In the genomic region with DNA sequence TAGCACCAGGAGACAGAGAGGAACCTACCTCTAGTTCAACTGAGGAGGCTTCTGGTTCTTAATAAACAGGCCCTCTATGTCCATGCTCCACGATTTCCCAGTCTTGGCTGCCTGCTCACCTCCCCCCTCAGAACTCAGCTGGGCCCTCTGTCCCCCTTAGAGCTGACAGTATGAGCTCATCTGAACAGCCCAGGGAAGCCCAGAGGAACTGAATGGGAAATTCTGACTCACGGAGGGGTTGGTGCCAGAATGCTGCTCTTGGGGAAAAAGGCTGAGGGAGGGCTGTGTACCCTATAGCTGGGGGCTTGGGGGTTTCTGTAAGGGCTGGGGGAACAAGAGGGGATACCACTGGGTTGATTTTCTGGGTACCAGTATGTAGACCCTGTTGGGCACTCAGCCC, we compare ENCODE assay signal across 11 mouse cellular contexts.
A peak's percentile ranks its signal among the peaks of the same experiment; 100 is the strongest.
DNase-seq lines count a peak whose midpoint lies in the region; ATAC-seq and TF ChIP-seq lines count a peak whose summit lies in the region.
"Had no signal": no experiment of that assay in that cellular context is flagged by ENCODE, and none has a peak within 500 bp of the region (broad histone marks: within the 10 kb centered on the region; RNA-seq: fewer than 3 reads in every experiment).

No protein-coding gene starts in this region.

- TF ChIP-seq CTCF in gastrocnemius, adult 2 months (IDR thresholded peaks at IDR 0.05) = no peak
- no peak for TF ChIP-seq CTCF in midbrain, postnatal 0 days (IDR thresholded peaks at IDR 0.05)

- peak; percentile 36; the same call in 1 of the 2 replicates for ATAC-seq in intestine, embryonic 16.5 days
- no peak for ATAC-seq in midbrain, postnatal 0 days (ENCODE audit: low FRiP score)

- peak; percentile 65 for DNase-seq in gastrocnemius, adult 2 months
- DNase-seq in gastrocnemius, postnatal 4 days (ENCODE audit: low spot score in 2 of 2) = no peak
- peak; percentile 8 for DNase-seq in 416B (ENCODE audit: low read depth)
- peak; percentile 55 for DNase-seq in gastrocnemius, postnatal 25 days
- DNase-seq in midbrain, postnatal 0 days (ENCODE audit: low spot score) = no peak
- DNase-seq in layer of hippocampus, postnatal 14 days (ENCODE audit: low spot score in 2 of 2) = no peak
- no peak for DNase-seq in cerebellum, adult 18-20 months

- peak overlapping the region; percentile 77 for H3K27ac ChIP-seq in gastrocnemius, adult 2 months
- H3K27ac ChIP-seq in intestine, embryonic 16.5 days (ENCODE audit: low read length) = peak overlapping the region; percentile 82
- no peak overlapping the region for H3K27ac ChIP-seq in midbrain, postnatal 0 days (ENCODE audit: low read depth, low read length)
- H3K27ac ChIP-seq: kidney, embryonic 15.5 days; limb, embryonic 13.5 days; midbrain, embryonic 12.5 days had no signal

- no peaks in the 10 kb centered on the region for H3K27me3 ChIP-seq in intestine, embryonic 16.5 days (replicated peaks; ENCODE audit: control insufficient read depth, insufficient read depth, low read length)
- no peaks in the 10 kb centered on the region for H3K27me3 ChIP-seq in midbrain, postnatal 0 days (ENCODE audit: insufficient read depth, low read length)
- H3K27me3 ChIP-seq: kidney, embryonic 15.5 days; limb, embryonic 13.5 days; midbrain, embryonic 12.5 days had no signal

- H3K4me3 ChIP-seq in gastrocnemius, adult 2 months = no peak overlapping the region
- H3K4me3 ChIP-seq in intestine, embryonic 16.5 days (ENCODE audit: low read length) = no peak overlapping the region
- H3K4me3 ChIP-seq in midbrain, postnatal 0 days (ENCODE audit: low read depth, low read length) = no peak overlapping the region
- H3K4me3 ChIP-seq: kidney, embryonic 15.5 days; limb, embryonic 13.5 days; midbrain, embryonic 12.5 days had no signal

- no peaks in the 10 kb centered on the region for H3K9me3 ChIP-seq in intestine, embryonic 16.5 days (ENCODE audit: control insufficient read depth, low read length)
- no peaks in the 10 kb centered on the region for H3K9me3 ChIP-seq in midbrain, postnatal 0 days (ENCODE audit: low read length)
- H3K9me3 ChIP-seq: kidney, embryonic 15.5 days; limb, embryonic 13.5 days; midbrain, embryonic 12.5 days had no signal

- no peaks in the 10 kb centered on the region for H3K36me3 ChIP-seq in intestine, embryonic 16.5 days (ENCODE audit: control insufficient read depth, insufficient read depth, low read length)
- H3K36me3 ChIP-seq in midbrain, postnatal 0 days (ENCODE audit: insufficient read depth, low read length) = peaks cover 34% of the 10 kb centered on the region

- WGBS in intestine, embryonic 16.5 days = 44% methylated on average over 2 of the region's 2 CpGs
- 62% methylated on average over 2 of the region's 2 CpGs for WGBS in midbrain, postnatal 0 days

- H3K9ac ChIP-seq in intestine, embryonic 16.5 days (ENCODE audit: low read depth, low read length) = 0 out of 2 replicates have a peak overlapping the region, but pooled peaks have one; percentile 25
- no peak overlapping the region for H3K9ac ChIP-seq in midbrain, postnatal 0 days (replicated peaks; ENCODE audit: low read length, poor library complexity, severe bottlenecking)
- H3K9ac ChIP-seq: kidney, embryonic 15.5 days; limb, embryonic 13.5 days; midbrain, embryonic 12.5 days had no signal

- intact Hi-C loops in gastrocnemius, adult 2 months (cut with DNase I) = no loop called here

- no peak overlapping the region for H3K4me2 ChIP-seq in intestine, embryonic 16.5 days (ENCODE audit: low read depth, low read length)
- no peak overlapping the region for H3K4me2 ChIP-seq in midbrain, postnatal 0 days (ENCODE audit: low read depth, low read length, poor library complexity, severe bottlenecking)
- H3K4me2 ChIP-seq: kidney, embryonic 15.5 days; limb, embryonic 13.5 days; midbrain, embryonic 12.5 days had no signal

- H3K4me1 ChIP-seq in intestine, embryonic 16.5 days (ENCODE audit: control insufficient read depth, insufficient read depth, low read length) = peaks cover 37% of the 10 kb centered on the region
- H3K4me1 ChIP-seq in midbrain, postnatal 0 days (ENCODE audit: insufficient read depth, low read length) = no peaks in the 10 kb centered on the region
- H3K4me1 ChIP-seq: midbrain, embryonic 12.5 days had no signal

Comparison
In these comparisons a context has a peak if more than half of its experiments do, and no peak if none do; other contexts are left out.
1. DNase-seq: peak in gastrocnemius, adult 2 months (single experiment), 416B (single experiment) and gastrocnemius, postnatal 25 days (single experiment); none in gastrocnemius, postnatal 4 days (0 of 2), midbrain, postnatal 0 days (single experiment), layer of hippocampus, postnatal 14 days (0 of 2) and cerebellum, adult 18-20 months (0 of 2).